Mouse (Mus musculus): ENCODE results near the gene Fcna. TPM values are rescaled to one million over a fixed set of nuclear protein-coding genes. Genes with fewer than 3 reads are reported as not detected.

Fcna gene
- polyA plus RNA-seq, 1 experiment: 7.8 TPM

DNA sequence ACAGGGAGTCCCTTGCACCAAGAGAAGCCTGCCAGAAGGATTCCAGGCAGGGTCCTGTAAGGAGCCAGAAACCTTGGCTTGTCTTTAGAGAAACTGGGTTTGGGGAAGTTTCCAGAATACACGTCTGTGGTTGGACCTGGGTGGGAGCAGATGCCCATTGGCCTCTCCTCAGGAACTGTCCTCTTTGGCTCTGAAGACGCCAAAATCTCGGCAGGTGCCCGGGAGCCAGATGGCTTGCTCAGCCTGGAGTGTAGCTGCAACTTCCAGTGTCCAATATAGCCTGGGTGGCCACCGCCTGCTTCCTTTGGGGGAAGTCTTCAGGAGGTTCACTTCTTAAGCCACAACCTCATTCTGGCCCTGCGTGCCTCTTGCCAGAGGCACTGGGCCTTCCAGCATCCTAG, 45.9 kb downstream of the Fcna start:
- WGBS: 12% methylated on average over 6 of the region's 6 CpGs

DNA sequence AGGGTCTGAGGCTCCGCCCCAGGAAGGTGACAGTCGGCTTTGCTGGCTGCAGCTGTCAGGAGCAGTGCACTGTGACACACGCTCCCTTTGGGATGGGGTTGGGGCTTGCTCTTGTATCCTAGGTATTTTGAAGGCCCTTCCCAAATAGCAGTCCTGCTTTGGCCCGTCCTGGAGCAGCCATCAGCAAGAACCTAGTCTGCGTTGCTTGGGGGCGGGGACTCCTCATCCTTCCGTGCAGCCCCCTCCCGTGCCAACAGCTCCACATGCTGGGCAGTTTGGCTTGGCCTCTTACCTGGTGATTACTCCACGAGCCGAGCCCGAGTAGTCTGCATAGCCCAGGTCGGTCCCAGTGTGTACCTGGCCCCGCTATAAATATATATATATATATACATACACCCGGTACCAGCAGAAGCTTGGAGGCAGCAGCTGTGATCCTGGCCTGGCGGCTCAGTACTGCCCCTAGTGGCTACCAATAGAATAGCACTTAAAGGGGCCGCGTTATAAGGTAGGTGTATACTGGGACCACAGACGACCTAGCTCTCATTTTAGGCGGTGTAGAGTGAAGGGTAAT, 46.5 kb downstream of the Fcna start, which contains the start of gene Ajm1:
Ajm1 (minus strand) TSS at position 464 of the 571 bp plus-strand sequence.
- H3K4me1 ChIP-seq (replicated peaks; ENCODE audit: control insufficient read depth, insufficient read depth, low read length): peaks cover 42% of the 10 kb centered on the region
- peaks cover 29% of the 10 kb centered on the region for H3K27me3 ChIP-seq (ENCODE audit: control insufficient read depth, insufficient read depth, low read length)
- H3K36me3 ChIP-seq (ENCODE audit: control insufficient read depth, insufficient read depth, low read length): no peaks in the 10 kb centered on the region; the same call in 1 of the 2 replicates
- DNase-seq: peak; percentile 72
- TF ChIP-seq POLR2A (IDR thresholded peaks at IDR 0.05; ENCODE audit: control insufficient read depth, extremely low read depth, insufficient read depth, low read length, poor library complexity) (no peak), CTCF (IDR thresholded peaks at IDR 0.05; ENCODE audit: borderline replicate concordance, control insufficient read depth, extremely low read depth, insufficient read depth, low read length, poor library complexity) (no peak)
- no peak within 1 kb of the TSS for H3K27ac ChIP-seq (ENCODE audit: control insufficient read depth, insufficient read depth, low read length)
- 6% methylated on average over 19 of the region's 19 CpGs for WGBS
- peak within 1 kb of the TSS; percentile 30 for H3K4me3 ChIP-seq (ENCODE audit: control insufficient read depth, insufficient read depth, low read length)

More for the DNA sequence above, 45.9 kb downstream of the Fcna start:
- no peaks in the 10 kb centered on the region; the same call in 1 of the 2 replicates for H3K36me3 ChIP-seq (ENCODE audit: control insufficient read depth, insufficient read depth, low read length)
- H3K27ac ChIP-seq (ENCODE audit: control insufficient read depth, insufficient read depth, low read length): no peak overlapping the region
- H3K4me1 ChIP-seq (replicated peaks; ENCODE audit: control insufficient read depth, insufficient read depth, low read length): peaks cover 42% of the 10 kb centered on the region
- H3K4me3 ChIP-seq (ENCODE audit: control insufficient read depth, insufficient read depth, low read length): no peak overlapping the region
- H3K27me3 ChIP-seq (ENCODE audit: control insufficient read depth, insufficient read depth, low read length): peaks cover 29% of the 10 kb centered on the region
- no peak for DNase-seq
- no peak for TF ChIP-seq POLR2A (IDR thresholded peaks at IDR 0.05; ENCODE audit: control insufficient read depth, extremely low read depth, insufficient read depth, low read length, poor library complexity)
- TF ChIP-seq CTCF (IDR thresholded peaks at IDR 0.05; ENCODE audit: borderline replicate concordance, control insufficient read depth, extremely low read depth, insufficient read depth, low read length, poor library complexity): no peak

DNA sequence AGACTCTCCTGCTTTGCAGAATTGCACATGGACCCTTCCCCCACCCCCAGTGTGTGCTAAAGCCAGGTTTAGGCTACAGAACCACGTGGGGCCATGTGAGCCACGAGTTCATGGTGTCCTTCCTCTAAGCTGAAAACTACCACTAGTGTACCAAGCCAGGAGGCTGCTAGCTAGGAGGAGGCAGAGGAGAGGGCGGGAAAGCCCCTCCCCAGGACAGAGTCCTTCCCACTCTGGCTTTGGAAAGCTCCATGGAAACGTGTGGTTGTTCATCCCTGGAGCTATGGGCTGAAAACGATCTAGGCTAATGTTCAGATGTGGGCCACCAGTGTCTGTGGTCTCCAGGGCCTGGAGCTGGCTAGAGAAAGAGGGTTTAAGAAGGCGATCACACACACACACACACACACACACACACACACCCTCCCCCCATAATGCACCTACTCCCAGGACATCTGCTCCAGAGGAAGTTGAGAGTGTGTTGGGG, 47.2 kb downstream of the Fcna start:
- Histone ChIP-seq H3K4me1 (replicated peaks; ENCODE audit: control insufficient read depth, insufficient read depth, low read length) (peaks cover 47% of the 10 kb centered on the region), H3K4me3 (ENCODE audit: control insufficient read depth, insufficient read depth, low read length) (no peak overlapping the region), H3K27me3 (ENCODE audit: control insufficient read depth, insufficient read depth, low read length) (peaks cover 29% of the 10 kb centered on the region), H3K36me3 (ENCODE audit: control insufficient read depth, insufficient read depth, low read length) (no peaks in the 10 kb centered on the region; the same call in 1 of the 2 replicates), H3K27ac (ENCODE audit: control insufficient read depth, insufficient read depth, low read length) (no peak overlapping the region)
- no peak for DNase-seq
- TF ChIP-seq CTCF (IDR thresholded peaks at IDR 0.05; ENCODE audit: borderline replicate concordance, control insufficient read depth, extremely low read depth, insufficient read depth, low read length, poor library complexity): peak; percentile 29; the same call in 1 of the 2 replicates
- no peak for TF ChIP-seq POLR2A (IDR thresholded peaks at IDR 0.05; ENCODE audit: control insufficient read depth, extremely low read depth, insufficient read depth, low read length, poor library complexity)
- WGBS: 36% methylated on average over 6 of the region's 6 CpGs

DNA sequence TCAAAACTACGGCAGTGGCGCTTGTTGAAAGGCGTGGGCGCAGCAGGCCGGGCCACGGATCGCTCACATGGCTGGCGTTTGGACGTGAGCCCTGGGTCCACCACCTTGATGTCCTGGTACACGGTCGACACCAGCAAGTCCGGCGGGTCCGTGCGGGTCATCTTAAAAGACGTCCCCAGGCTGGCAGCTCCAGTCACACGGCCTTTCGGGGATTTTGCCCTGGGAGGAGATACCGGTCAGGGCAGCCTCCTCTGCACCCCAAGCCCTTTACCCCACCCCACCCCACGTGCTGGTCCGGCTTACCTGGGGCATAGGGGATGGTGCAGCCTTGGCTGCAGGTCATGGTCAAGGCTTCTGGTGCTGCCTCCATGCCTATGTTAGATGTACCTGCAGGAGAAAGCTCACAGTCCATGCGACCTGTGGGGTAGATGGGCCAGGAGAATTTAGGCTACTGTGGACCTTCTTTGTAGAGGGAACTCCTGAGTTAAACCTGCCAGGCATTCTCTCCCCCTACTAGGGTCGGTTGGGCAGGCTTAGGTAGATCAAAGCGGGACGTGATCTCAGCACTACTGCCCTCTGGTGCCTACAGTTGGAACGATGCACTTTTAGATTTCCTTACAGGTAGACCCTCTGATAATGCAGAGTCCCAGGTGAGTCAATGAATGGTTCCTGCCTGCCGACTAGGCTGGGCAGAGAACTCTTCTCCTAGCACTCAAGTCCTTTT, 47.9 kb downstream of the Fcna start:
- 7% methylated on average over 27 of the region's 27 CpGs for WGBS
- no peak overlapping the region for H3K27ac ChIP-seq (ENCODE audit: control insufficient read depth, insufficient read depth, low read length)
- H3K4me1 ChIP-seq (replicated peaks; ENCODE audit: control insufficient read depth, insufficient read depth, low read length): peaks cover 51% of the 10 kb centered on the region
- H3K27me3 ChIP-seq (ENCODE audit: control insufficient read depth, insufficient read depth, low read length): peaks cover 29% of the 10 kb centered on the region
- H3K4me3 ChIP-seq (ENCODE audit: control insufficient read depth, insufficient read depth, low read length): no peak overlapping the region
- peak; percentile 77 for DNase-seq
- TF ChIP-seq POLR2A (IDR thresholded peaks at IDR 0.05; ENCODE audit: control insufficient read depth, extremely low read depth, insufficient read depth, low read length, poor library complexity): no peak
- no peak for TF ChIP-seq CTCF (IDR thresholded peaks at IDR 0.05; ENCODE audit: borderline replicate concordance, control insufficient read depth, extremely low read depth, insufficient read depth, low read length, poor library complexity)
- no peaks in the 10 kb centered on the region; the same call in 1 of the 2 replicates for H3K36me3 ChIP-seq (ENCODE audit: control insufficient read depth, insufficient read depth, low read length)

DNA sequence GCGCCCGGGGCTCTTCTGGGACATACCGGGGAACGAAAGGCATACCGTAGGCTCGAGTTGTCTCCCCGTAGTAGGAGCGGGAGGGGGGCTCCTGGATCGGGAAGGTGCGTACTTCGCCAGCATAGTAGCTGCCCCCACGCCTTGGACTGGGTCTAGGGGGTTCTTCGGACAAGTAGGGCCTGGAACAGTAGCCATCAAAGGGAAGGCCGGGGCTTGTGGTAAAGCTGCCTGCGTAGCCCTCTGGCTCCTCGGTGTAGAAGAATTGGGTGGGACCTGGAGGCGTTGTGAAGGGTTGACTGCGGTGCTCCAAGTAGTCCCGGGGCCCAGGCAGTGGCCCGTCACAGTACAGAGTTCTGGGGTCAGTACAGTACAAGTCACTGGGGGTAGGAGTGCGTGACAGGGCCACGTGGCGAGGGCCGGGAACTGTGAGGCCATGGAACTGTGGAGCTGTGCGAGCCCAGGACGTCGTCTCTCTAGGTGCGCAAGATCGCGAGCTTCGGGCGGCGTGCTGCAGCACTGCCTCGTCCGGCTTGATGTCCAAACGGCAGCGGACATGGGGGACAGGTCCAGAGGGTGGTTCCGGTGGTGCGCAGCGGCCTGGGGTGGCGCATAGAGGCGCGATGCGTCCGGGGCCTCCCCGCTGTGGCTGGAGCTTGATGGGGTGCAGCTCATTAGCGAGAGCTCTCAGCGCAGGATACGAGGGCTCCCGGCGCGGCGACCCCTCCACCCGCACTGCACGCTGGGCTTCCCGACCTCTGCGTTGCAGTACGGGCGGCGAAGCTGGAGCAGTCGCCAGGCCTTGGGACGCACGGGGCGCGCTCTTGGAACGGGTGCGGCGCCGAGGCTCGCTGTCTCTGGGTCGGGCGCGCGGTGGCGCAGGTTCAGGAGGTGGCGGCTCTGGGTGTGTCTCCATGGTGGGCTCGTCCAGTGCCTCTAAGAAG, 48.8 kb downstream of the Fcna start:
- WGBS: 8% methylated on average over 77 of the region's 77 CpGs
- Histone ChIP-seq H3K36me3 (ENCODE audit: control insufficient read depth, insufficient read depth, low read length) (no peaks in the 10 kb centered on the region; the same call in 1 of the 2 replicates), H3K27ac (ENCODE audit: control insufficient read depth, insufficient read depth, low read length) (no peak overlapping the region), H3K4me3 (ENCODE audit: control insufficient read depth, insufficient read depth, low read length) (no peak overlapping the region), H3K4me1 (replicated peaks; ENCODE audit: control insufficient read depth, insufficient read depth, low read length) (peaks cover 54% of the 10 kb centered on the region), H3K27me3 (ENCODE audit: control insufficient read depth, insufficient read depth, low read length) (peaks cover 29% of the 10 kb centered on the region)
- no peak for DNase-seq
- no peak for TF ChIP-seq POLR2A (IDR thresholded peaks at IDR 0.05; ENCODE audit: control insufficient read depth, extremely low read depth, insufficient read depth, low read length, poor library complexity)
- no peak for TF ChIP-seq CTCF (IDR thresholded peaks at IDR 0.05; ENCODE audit: borderline replicate concordance, control insufficient read depth, extremely low read depth, insufficient read depth, low read length, poor library complexity)

Data from thymus, adult 2 months (tissue).